Mouse (Mus musculus): ENCODE measurements around the gene Mylk. TPM values are rescaled to one million over a fixed set of nuclear protein-coding genes. Genes with fewer than 3 reads are reported as not detected.
"Not testable (repeated sequence)": the region's sequence is repeated elsewhere in the genome, so short reads cannot be mapped to it uniquely, and the experiment has no call there.

Mylk gene
- total RNA-seq, 2 experiments from 2014 or later = 21.8 to 26.2 TPM

DNA sequence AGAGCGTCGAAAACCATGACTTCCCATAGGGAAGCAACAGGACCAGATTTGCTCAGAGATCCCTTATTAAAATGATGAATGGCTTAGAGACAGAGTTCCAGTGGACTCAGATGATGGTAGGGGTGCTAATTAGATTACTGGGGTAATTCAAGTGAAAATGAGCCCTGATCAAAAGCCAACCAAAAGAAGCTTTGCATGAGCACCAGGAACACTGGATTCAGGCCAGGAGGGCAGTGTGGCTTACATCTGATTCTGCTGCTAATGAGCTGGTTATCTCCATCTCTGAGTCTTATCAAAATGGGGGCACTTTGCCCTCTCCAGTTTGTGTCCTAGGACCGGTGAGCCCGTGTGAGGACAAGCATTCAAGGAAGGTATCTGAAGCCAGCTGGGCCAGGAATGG lies 23.4 kb downstream of the Mylk start:
- DNase-seq (ENCODE audit: low spot score) = no peak

DNA sequence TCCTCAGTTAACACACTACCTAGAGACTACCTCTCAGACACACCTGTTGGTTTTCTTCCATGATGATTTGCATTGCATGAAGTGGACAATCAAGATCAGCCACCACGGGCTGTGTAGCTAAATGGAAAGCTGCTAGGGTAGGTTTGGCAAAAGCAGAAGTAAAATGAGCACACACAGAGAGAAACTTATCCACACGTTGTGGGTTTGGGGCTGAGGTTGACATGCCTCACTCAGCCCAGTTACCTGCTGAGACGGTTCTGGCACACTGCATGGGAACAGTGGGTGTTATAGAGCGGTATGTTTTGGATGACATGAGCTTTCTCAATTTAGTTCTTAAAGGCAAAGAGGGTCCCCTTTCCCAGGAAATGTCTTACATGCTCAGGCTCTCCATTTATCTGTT lies 25.1 kb downstream of the Mylk start:
- DNase-seq (ENCODE audit: low spot score) = no peak

DNA sequence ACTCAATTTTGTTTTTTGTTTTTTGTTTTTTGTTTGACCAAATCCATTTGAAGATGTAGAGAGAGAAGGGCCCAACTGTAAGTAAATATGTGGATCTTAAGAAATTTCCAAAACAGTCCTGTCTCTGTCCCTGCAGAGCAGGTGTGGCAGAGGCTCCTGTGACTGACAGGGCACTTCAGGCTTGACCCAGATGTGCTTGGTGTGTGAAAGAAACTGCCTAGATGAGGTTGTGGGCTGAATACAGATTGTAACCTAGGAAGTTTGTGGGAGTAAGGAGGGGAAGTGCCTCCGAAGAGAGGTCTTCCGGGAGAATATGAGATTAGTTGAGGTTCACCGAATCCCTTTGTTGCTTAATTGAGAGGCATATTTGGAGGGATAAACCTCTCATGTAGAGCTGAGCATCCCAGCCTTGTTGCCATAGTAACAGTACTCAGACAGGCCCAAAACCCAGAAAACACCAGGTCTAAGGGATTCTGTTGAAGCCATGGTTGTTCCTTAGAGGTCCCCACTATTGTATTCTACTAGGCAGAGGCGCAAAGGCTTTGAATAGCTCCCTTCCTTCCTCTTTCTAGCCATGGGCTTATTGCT lies 27.5 kb downstream of the Mylk start:
- DNase-seq (ENCODE audit: low spot score) = no peak

DNA sequence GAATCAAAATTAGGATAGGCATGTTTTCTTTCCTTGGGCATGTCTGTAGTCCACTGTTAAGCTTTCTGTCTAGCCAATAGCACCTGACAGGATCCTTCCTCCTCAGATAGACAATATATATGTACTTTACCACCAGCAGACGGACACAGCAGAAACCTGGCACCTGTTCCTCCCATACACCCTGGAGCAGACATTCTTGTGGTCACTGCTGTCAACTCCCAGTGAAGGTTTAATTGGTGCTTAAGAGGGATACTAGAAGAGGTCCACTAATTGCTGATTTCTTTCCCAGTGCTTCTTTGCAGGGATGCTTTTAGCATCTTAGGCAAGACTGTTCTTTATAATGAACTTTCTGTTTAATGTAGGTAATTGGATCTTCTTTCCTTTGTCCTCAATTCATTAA lies 37.4 kb downstream of the Mylk start:
- DNase-seq (ENCODE audit: low spot score) = no peak

DNA sequence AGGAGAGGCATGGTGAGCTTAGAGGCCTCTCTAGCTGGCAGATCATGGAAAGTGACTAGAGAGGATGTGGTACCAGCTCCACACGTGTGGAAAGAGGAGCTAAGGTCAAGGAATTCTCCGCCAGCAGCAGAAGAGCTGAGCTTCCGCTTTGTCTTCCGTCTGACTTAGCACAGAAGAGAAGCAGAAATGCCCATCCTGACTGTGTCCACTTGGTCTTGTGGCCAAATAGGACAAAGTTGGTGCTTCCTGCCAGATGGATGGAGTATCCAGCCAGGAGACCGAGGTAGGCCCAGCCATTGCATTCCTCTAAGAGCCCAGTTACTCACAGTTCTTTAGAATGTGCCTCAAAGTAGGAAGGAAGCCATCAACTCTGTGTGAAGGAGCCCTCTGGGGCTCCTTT lies 38.5 kb downstream of the Mylk start:
- no peak for DNase-seq (ENCODE audit: low spot score)

DNA sequence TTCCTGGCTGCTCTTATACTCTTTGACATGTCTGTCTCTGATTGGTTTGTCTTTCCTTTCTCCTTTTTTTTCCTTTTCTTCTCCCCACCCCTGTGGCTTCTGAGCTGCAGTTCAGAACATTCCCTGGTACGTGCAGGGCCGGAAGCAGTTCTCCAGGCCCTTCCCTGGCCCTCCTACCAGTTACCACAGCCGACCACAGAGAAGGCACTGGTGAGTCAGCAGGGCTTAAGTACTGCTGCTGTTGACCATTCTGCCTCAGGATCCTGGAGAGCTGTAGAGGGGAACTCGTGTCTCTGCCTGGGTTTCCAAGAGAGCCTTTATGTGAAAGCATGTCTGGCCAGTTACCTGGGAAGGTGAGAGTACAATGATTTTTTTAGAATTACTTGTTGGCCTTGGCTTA lies 39.7 kb downstream of the Mylk start:
- DNase-seq (ENCODE audit: low spot score) = no peak

DNA sequence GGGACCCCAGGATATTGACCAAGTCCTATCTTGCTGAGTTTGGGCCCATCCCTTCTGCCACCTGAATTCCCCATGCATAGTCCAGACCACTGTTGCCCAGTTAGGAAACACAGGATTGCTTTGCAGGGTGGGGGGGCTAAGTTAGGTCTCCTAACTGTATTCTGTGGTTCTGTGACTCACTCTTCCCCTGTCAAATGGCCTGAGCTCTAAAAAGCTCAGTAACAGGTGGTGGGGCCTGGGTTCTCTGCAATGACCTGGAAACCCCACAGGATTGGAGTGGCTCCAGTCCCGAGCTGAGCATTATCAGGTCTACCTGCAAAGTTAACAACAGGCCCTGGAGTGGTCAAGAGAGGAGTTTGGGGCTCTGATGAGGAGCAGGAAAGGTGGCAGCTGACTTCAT lies 47.5 kb downstream of the Mylk start:
- no peak for DNase-seq (ENCODE audit: low spot score)

DNA sequence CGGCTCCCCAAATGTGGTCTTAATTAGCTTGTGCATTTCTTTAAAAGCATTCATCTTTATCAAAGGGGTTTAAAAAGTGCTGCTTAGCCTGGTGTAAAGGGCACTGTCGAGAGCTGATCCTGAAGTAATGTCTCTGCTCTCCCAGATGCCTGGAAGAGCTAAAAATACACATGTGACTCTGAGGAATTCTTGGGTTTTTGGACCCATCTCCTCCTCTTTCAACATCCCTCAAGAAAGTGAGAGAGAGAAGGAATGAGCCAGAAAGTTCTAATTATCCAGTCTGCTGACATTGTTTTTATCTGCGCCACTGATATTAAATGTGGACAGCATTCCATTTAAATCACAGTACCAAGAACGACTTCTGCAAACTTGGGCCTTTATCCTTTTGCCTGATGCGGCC lies 48.0 kb downstream of the Mylk start:
- no peak for DNase-seq (ENCODE audit: low spot score)

DNA sequence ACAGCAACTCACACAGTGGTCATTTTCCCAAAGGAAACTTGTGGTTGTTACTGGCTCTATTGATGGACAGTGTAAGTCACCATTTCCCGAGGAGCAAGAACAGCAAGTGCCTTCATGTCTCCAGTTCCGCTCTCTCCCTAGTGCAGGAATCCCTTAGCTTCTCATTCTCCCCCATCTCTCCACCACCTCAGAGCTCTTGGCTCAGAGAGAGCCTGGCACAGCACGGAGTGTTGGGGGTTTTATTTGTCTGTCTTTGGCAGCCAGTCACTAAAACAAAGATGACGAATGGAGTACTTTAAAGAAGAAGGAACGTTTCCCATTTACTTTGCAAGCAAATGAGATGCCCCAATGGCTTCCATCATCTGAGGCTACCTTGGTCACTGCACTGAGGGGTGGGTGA lies 56.2 kb downstream of the Mylk start:
- DNase-seq (ENCODE audit: low spot score) = no peak

DNA sequence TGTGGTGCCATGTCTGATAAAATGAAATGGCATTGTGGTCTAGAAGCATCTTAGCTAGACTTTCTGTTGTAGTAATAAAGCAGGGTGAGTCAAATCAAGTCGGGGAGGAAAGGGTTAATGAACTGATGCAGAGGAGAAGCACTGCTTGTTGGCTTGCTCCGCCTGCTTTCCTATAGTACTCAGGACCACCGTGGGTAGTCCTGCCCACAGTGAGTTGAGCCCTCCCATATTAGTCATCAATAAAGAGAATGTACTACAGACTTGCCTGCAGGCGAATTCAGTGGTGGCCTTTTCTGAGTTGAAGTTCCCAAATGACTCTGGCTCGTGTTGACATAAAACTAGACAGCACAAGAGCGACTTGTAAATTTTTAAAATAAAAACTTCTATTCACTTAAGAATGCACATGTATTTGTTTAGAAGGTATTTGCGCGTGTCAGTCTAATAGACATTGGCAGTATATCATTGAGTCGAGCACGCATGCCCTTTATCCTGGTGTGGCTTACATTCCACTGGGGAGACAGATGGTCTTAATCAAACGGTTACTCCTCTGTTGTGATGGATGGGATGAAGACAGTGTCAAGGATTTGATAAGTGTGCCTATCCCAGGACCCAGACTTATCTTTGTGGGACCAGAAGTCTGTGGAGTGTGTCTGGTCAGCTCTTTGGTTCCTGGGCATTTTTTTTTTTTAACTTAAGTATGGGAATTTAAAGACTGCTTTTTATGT lies 59.4 kb downstream of the Mylk start:
- DNase-seq (ENCODE audit: low spot score) = no peak

DNA sequence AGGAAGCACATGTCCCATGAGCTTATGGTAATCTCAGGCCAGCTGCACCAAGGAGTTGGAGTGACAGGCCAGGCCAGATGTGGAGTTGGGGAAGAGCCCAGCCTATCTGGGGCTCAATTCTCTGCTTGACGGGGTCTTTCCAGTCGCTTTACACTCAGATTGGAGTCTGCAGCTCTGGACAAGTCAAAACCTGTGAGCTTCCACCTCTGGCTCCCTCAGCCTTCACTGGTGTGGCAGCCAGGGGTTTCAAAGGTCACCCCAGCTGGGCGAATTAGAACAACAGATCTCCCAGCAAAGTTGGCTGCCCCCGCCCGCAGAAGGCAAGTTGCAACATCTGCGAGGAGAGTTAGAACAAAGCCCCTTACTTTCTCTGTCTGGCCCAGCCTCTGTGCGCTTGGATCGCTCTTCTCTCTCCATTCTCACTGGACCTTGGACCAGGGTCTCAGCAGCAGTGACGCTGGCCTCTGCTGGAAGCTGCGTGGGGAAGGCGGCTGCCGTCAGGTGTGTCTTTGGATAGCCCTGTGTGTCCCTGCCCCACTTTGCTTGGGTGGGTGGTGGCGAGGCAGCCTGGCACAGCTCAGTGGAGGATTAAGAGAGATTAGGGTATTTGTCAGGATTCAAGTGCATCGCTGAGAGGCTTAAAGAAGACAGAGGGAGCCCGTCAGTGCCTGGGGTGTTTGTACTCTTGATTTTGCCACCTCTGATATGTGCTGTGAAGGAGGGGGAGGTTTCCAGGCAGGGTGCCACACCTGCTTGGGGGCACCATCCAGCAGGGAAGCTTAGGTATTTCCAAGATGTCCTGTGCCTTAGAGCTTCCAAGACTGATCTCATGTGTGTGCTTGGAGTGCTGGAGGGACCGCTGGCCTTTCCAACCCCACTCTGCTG lies 62.1 kb downstream of the Mylk start:
- peak; percentile 45 for DNase-seq (ENCODE audit: low spot score)

DNA sequence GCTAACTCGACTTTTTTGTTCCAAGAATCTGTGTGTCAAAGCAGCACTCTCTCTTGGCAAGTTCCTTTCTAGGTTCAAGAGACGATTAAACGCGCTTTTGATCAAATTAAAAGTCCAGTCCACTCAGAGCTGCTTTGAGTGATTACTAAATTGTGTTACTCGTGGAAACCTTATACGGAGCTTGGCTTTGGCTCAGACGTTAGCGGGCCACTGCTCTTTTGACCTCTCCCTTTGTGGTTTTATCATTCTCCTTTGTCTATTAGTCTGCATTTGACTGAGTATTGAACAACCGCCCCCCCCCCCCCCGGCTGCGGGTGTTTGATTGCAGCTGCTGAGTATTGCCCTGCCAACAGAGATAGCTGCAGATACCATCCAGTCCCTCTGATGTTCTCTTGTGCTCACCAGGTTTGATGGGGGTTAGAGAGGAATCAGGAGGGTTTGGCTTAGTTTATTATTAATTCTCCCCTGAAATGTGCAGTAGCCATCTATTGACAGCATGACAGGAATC lies 62.8 kb downstream of the Mylk start:
- no peak for DNase-seq (ENCODE audit: low spot score)

DNA sequence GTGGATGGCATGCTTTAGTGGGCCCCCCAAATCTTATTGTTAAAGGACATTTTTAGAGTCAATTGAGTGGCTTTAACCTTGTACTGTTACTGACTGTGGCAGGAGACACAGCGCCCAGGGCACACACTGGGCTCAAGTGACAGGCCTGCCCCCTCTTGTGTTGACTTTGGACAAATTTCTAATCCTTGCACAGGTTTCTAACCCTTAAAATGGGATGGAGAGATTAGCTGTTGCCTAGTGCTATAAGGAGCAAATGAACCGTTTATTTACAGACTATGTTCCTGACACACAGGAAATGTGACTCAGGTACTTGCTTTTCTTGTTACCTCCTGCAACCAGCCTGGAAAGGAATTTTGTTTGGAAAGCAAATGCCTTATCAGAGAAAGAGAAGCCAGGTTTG lies 67.2 kb downstream of the Mylk start:
- DNase-seq (ENCODE audit: low spot score) = no peak

DNA sequence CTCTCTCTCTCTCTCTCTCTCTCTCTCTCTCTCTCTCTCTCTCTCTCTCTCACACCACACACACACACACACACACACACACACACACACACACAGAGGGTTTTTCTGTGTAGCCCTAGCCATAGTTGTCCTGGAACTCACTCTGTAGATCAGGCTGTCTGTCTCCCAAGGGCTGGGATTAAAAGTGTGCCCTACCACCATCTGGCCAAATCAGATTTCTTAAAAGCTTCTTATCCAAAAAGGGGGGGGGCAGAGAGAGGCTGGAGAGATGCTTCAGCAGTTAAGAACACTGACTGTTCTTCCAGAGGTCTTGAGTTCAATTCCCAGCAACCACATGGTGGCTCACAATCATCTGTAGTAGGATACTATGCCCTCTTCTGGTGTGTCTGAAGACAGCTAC lies 68.2 kb downstream of the Mylk start:
- DNase-seq (ENCODE audit: low spot score) = not testable (repeated sequence)

DNA sequence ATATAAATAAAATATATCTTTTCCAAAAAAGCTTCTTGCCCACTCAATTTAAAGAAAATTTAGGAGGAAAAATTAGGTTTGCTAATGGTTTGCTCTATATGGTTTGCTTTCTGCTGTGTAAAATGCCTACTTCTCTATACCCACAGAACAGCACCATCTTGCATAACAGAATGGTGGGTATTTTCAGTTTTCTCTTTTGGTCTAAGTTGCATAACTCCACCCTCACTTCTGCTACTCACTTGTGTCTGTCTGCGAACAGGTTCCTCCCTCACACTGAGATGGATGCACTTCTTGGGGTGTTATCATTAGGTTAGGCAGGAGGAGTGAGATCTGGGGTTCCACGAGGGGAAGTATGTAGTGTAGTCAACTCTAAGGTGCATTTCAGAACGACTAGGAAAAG lies 68.6 kb downstream of the Mylk start:
- DNase-seq (ENCODE audit: low spot score) = no peak

DNA sequence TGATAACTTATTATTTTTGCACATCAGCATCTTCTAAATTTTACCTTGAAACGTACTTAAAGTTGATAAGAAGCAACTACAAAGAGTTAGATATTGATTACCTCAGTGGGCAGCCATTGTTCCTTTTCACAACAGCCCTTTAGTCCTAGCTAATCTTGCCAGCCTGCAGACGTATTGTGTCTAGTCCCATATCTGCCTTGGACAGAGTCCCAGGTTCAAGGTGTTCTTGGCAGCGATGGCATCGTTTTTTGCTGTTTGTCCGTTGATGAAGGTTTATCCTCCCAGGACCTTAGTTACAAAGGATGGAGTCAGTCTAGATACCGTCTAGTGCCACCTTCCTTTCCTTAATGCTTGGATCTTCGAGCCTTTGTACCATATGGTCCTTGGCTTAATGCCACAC lies 69.6 kb downstream of the Mylk start:
- no peak for DNase-seq (ENCODE audit: low spot score)

DNA sequence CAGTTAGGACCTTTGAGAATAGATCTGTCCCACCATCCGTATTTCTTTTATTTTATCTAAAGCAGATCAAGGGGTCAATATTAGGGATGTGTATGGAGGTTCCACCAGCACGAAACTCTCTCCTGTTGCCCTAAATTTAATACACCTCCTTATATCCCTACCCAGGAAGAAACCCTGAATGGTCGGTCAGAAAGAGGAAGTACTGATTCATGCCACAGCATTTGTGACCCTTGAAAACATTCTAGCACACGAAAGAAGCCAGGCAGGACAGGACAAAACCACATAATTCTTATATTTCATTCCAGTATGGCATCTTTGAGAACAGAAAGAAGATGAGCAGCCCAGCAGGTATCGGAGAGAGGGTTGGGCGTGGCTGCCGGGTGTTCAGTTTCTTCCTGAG lies 71.5 kb downstream of the Mylk start:
- no peak for DNase-seq (ENCODE audit: low spot score)

DNA sequence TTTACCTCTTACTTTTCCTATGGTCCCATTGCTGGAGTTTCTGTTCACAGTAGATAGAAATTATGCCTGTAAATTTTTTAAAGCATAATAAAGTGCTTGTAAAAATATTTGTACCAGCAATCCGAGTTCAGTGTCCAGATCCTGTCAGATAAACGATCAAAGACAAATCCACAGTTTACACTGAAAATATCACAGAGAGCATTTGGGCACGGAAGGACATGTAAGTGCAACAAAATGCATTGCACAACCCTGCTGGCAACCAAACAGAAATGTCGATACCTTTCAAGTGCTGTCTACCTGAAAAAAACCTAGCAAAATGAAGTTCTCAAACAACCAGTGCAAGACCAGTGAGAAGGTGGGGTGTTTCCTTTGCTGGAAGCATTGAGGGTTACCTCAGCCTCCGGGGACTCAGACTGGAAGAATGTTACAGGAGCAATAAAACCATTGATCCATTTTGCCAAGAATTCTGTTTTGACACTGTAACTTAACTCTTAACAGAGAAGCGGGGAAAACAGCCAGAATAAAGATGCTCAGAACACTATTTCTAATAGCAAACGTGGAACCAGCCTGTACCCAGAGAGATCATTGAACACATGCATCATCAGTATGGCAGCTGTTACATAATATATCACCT lies 80.2 kb downstream of the Mylk start:
- no peak for DNase-seq (ENCODE audit: low spot score)

DNA sequence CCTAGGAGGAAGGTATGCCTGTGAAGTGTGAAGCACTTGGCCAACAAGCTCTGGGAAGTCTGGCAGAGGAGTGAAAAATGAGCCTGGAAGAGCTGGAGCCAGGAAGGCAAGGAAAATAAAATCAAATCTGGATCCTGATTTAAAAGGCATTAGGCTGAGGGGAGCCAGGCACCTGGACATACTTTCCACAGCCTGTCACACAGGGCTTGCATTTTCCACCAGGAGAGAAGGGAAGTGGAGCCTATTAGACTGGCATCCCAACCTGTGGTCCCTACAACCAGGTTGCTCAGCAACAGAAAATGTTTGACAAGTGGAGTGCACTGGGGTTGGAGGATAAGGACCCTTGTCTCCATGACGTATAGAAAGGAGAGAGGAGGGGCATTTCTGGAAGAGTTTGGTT lies 89.5 kb downstream of the Mylk start:
- DNase-seq (ENCODE audit: low spot score) = no peak

DNA sequence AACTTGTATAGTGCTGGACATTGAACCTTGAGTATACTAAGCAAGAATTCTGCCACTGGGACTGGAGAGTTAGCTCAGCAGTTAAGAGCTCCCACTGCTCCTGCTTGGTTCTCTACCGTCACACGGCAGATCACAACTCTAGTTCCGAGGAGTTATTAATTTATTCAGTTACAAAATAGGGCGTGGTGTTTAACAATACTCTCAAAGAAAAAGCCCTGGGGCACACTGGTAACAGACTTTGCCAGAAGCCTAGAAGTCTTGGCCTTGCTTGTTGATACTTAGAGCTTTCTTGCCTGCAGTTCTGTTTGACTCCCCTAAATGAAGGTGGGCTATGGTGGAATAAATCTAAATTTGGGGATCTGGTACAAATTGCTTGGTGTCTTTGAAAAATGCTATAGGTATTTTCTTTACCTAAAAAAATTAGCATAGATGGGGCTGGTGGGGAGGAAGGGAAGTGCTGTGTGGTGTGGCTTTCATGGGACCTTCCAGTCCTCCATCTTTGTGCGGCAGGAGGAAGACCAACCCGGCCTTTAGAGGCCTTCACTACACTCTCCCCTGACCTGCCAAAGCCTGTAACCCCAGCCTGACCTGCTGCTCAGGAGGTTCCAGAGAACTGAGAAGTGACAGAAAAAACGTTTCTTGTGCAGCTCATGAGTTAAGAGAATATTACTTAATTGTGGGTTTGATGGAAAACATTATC lies 94.1 kb downstream of the Mylk start:
- no peak for DNase-seq (ENCODE audit: low spot score)

DNA sequence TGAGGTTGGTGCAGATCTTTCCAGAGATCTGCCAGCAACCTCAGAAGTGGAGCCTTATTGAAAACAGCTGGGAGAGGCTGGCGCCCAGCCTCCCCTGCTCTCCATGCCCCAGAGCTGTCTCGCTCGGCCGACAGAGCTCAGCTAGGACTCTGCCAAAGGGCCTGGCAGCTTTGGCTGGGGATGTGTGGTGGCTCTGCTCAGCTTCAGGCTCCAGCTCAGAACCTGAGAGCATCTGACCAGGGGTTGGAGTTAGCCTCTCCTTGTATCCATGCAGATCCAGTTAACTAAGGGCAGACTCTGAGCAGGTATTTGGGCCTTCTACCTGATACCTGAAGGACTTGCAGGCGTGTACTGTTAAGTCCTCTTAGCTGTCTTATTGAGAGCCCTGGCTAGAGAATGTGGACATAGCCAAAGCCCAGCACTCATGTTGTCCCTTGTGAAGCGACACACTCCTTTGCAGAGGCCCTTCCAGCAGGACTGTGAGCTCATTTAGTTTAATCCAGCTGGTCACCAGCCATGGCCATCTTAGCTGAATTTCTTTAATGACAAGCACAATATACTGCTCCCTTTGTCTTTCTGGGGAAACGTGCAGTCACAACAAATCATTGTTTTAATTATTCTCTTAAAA lies 94.8 kb downstream of the Mylk start:
- DNase-seq (ENCODE audit: low spot score) = peak; percentile 9

Measured in gastrocnemius, adult 18-20 months (tissue).